Mouse (Mus musculus): ENCODE data around the gene Ajap1. TPM values are rescaled to one million over a fixed set of nuclear protein-coding genes. Genes with fewer than 3 reads are reported as not detected.

The Ajap1 gene
- not detected in 2 replicates for polyA plus RNA-seq (2012; ENCODE audit: insufficient read depth, insufficient read length, missing spikeins)

GRCm38 (mm10) chr4:153482459-153483338 lies at the start of gene Ajap1:
Gene Ajap1, minus strand, starts transcription at chr4:153482811.
- Histone ChIP-seq H3K27ac (ENCODE audit: insufficient read depth, low read depth, low read length) (no peak within 1 kb of the TSS), H3K4me3 (ENCODE audit: insufficient read depth, low read length) (no peak within 1 kb of the TSS), H3K4me1 (ENCODE audit: control insufficient read depth, insufficient read depth, low read length) (no peaks in the 10 kb centered on the region)
- TF ChIP-seq CTCF (IDR thresholded peaks at IDR 0.05; ENCODE audit: low read depth, low read length) (no peak), POLR2A (IDR thresholded peaks at IDR 0.05; ENCODE audit: borderline replicate concordance, low read depth, low read length) (no peak)

GRCm38 (mm10) chr4:153530536-153530935 lies 47.9 kb upstream of the Ajap1 start:
- no peak for TF ChIP-seq CTCF (IDR thresholded peaks at IDR 0.05; ENCODE audit: low read depth, low read length)
- no peak for TF ChIP-seq POLR2A (IDR thresholded peaks at IDR 0.05; ENCODE audit: borderline replicate concordance, low read depth, low read length)
- Histone ChIP-seq H3K27ac (ENCODE audit: insufficient read depth, low read depth, low read length) (no peak overlapping the region), H3K4me3 (ENCODE audit: insufficient read depth, low read length) (no peak overlapping the region), H3K4me1 (ENCODE audit: control insufficient read depth, insufficient read depth, low read length) (no peaks in the 10 kb centered on the region)

GRCm38 (mm10) chr4:153521601-153522000 lies 39.0 kb upstream of the Ajap1 start:
- H3K4me3 ChIP-seq (ENCODE audit: insufficient read depth, low read length): no peak overlapping the region
- H3K27ac ChIP-seq (ENCODE audit: insufficient read depth, low read depth, low read length): no peak overlapping the region
- TF ChIP-seq CTCF (IDR thresholded peaks at IDR 0.05; ENCODE audit: low read depth, low read length) (no peak), POLR2A (IDR thresholded peaks at IDR 0.05; ENCODE audit: borderline replicate concordance, low read depth, low read length) (no peak)
- H3K4me1 ChIP-seq (ENCODE audit: control insufficient read depth, insufficient read depth, low read length): no peaks in the 10 kb centered on the region

- TF ChIP-seq CTCF (IDR thresholded peaks at IDR 0.05; ENCODE audit: low read depth, low read length): no peak
- no peak for TF ChIP-seq POLR2A (IDR thresholded peaks at IDR 0.05; ENCODE audit: borderline replicate concordance, low read depth, low read length)
- no peaks in the 10 kb centered on the region for H3K4me1 ChIP-seq (ENCODE audit: control insufficient read depth, insufficient read depth, low read length)
- no peak overlapping the region for H3K4me3 ChIP-seq (ENCODE audit: insufficient read depth, low read length)
- H3K27ac ChIP-seq (ENCODE audit: insufficient read depth, low read depth, low read length): no peak overlapping the region
These were observed 37.3 kb upstream of the Ajap1 start for GRCm38 (mm10) chr4:153519888-153520287.

DNA sequence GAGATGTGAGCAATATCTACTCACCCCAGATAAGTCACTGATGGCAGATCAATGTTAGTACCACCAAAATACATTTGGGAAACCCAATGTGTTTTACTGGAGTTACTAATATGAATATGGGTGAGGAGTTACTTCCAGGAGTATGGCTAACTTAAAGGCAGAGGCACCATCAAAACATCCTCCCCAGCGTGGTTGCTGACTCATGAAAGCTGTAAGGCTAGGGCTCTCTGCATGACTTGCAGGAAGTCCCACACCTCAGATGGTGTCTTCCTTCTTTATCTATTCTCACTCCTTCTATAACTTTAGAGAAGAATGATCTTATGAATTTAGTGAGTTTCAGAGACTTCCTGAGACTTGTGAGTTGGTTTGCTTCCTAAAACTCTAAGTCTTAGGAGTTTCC lies 36.7 kb upstream of the Ajap1 start:
- Histone ChIP-seq H3K4me1 (ENCODE audit: control insufficient read depth, insufficient read depth, low read length) (no peaks in the 10 kb centered on the region), H3K27ac (ENCODE audit: insufficient read depth, low read depth, low read length) (no peak overlapping the region), H3K4me3 (ENCODE audit: insufficient read depth, low read length) (no peak overlapping the region)
- TF ChIP-seq POLR2A (IDR thresholded peaks at IDR 0.05; ENCODE audit: borderline replicate concordance, low read depth, low read length): no peak
- TF ChIP-seq CTCF (IDR thresholded peaks at IDR 0.05; ENCODE audit: low read depth, low read length): no peak

- Histone ChIP-seq H3K4me3 (ENCODE audit: insufficient read depth, low read length) (no peak overlapping the region), H3K4me1 (ENCODE audit: control insufficient read depth, insufficient read depth, low read length) (no peaks in the 10 kb centered on the region), H3K27ac (ENCODE audit: insufficient read depth, low read depth, low read length) (no peak overlapping the region)
- TF ChIP-seq POLR2A (IDR thresholded peaks at IDR 0.05; ENCODE audit: borderline replicate concordance, low read depth, low read length): no peak
- TF ChIP-seq CTCF (IDR thresholded peaks at IDR 0.05; ENCODE audit: low read depth, low read length): no peak
These were observed 33.2 kb upstream of the Ajap1 start for GRCm38 (mm10) chr4:153515786-153516185.

DNA sequence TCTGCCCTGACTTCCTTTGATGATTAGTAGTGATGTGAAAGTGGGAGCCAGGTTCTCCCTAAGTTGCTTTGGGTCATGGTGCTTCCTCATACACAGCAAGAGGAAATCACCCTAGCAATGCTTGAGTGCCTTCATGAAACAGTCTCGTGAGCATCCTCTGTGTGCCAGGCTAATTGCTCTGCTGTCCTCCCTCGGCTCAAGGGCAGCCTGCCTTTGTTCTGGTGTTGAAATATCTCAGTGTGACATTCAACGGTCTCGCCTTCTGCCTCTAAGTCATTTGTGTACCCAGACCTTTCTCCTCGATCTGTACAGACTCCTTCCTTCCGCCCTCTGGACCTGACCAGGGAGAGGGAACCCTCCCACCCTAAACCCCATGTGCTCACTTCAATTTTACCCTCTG lies 31.5 kb upstream of the Ajap1 start:
- Histone ChIP-seq H3K27ac (ENCODE audit: insufficient read depth, low read depth, low read length) (no peak overlapping the region), H3K4me1 (ENCODE audit: control insufficient read depth, insufficient read depth, low read length) (no peaks in the 10 kb centered on the region), H3K4me3 (ENCODE audit: insufficient read depth, low read length) (no peak overlapping the region)
- TF ChIP-seq CTCF (IDR thresholded peaks at IDR 0.05; ENCODE audit: low read depth, low read length) (no peak), POLR2A (IDR thresholded peaks at IDR 0.05; ENCODE audit: borderline replicate concordance, low read depth, low read length) (no peak)

GRCm38 (mm10) chr4:153511530-153511929 lies 28.9 kb upstream of the Ajap1 start:
- Histone ChIP-seq H3K27ac (ENCODE audit: insufficient read depth, low read depth, low read length) (no peak overlapping the region), H3K4me3 (ENCODE audit: insufficient read depth, low read length) (no peak overlapping the region), H3K4me1 (ENCODE audit: control insufficient read depth, insufficient read depth, low read length) (no peaks in the 10 kb centered on the region)
- no peak for TF ChIP-seq CTCF (IDR thresholded peaks at IDR 0.05; ENCODE audit: low read depth, low read length)
- TF ChIP-seq POLR2A (IDR thresholded peaks at IDR 0.05; ENCODE audit: borderline replicate concordance, low read depth, low read length): no peak

- no peak overlapping the region for H3K27ac ChIP-seq (ENCODE audit: insufficient read depth, low read depth, low read length)
- no peaks in the 10 kb centered on the region for H3K4me1 ChIP-seq (ENCODE audit: control insufficient read depth, insufficient read depth, low read length)
- H3K4me3 ChIP-seq (ENCODE audit: insufficient read depth, low read length): no peak overlapping the region
- no peak for TF ChIP-seq POLR2A (IDR thresholded peaks at IDR 0.05; ENCODE audit: borderline replicate concordance, low read depth, low read length)
- TF ChIP-seq CTCF (IDR thresholded peaks at IDR 0.05; ENCODE audit: low read depth, low read length): no peak
These were observed 19.3 kb upstream of the Ajap1 start for GRCm38 (mm10) chr4:153501936-153502335.

GRCm38 (mm10) chr4:153492444-153492843 lies 9.8 kb upstream of the Ajap1 start:
- H3K4me1 ChIP-seq (ENCODE audit: control insufficient read depth, insufficient read depth, low read length): no peaks in the 10 kb centered on the region
- no peak overlapping the region for H3K27ac ChIP-seq (ENCODE audit: insufficient read depth, low read depth, low read length)
- TF ChIP-seq POLR2A (IDR thresholded peaks at IDR 0.05; ENCODE audit: borderline replicate concordance, low read depth, low read length) (no peak), CTCF (IDR thresholded peaks at IDR 0.05; ENCODE audit: low read depth, low read length) (no peak)
- H3K4me3 ChIP-seq (ENCODE audit: insufficient read depth, low read length): no peak overlapping the region

Measured in bone marrow macrophage, adult 2 months (primary cell).